Mouse (Mus musculus) bone marrow macrophage, adult 2 months (primary cell): ENCODE measurements around the gene Sh3rf3. TPM values are rescaled to one million over a fixed set of nuclear protein-coding genes. Genes with fewer than 3 reads are reported as not detected.

Experiments
- H3K27ac ChIP-seq: 2 replicates; pipeline ENCODE4 v1.5.1; 2012; ENCODE audit warnings: low read depth, low read length; ENCODE audit not compliant: insufficient read depth
- H3K4me1 ChIP-seq: 2 replicates; pipeline ENCODE4 v1.6.1; 2012; ENCODE audit warnings: low read length; ENCODE audit not compliant: control insufficient read depth, insufficient read depth
- H3K4me3 ChIP-seq: 2 replicates; pipeline ENCODE4 v1.5.1; 2012; ENCODE audit warnings: mild to moderate bottlenecking, low read length, moderate library complexity; ENCODE audit not compliant: insufficient read depth
- CTCF ChIP-seq: IDR thresholded peaks from 2 replicates; pipeline ENCODE4 v1.5.1; 2012; ENCODE audit warnings: low read depth, mild to moderate bottlenecking, low read length, moderate library complexity
- POLR2A ChIP-seq: IDR thresholded peaks from 2 replicates; pipeline ENCODE4 v1.6.1; 2012; ENCODE audit warnings: mild to moderate bottlenecking, low read depth, low read length, borderline replicate concordance
- polyA plus RNA-seq: library from polyadenylated mRNA; stranded (reverse); fragments of >200 nt; gene quantifications from 2 replicates; pipeline ENCODE4 v1.2.4, GENCODE M21; 2012; ENCODE audit not compliant: missing spikeins, insufficient read depth, insufficient read length

Sh3rf3 gene
- polyA plus RNA-seq, 1 experiment, result not detected

GRCm38 (mm10) chr10:59150938-59151657 is 337.9 kb downstream of the Sh3rf3 start:
- H3K27ac ChIP-seq, result no peak overlapping the region
- TF ChIP-seq CTCF (no peak), POLR2A (no peak)
- H3K4me3 ChIP-seq, result no peak overlapping the region
- H3K4me1 ChIP-seq, result no peaks in the 10 kb centered on the region

GRCm38 (mm10) chr10:59152544-59153081 is 339.5 kb downstream of the Sh3rf3 start:
- H3K4me1 ChIP-seq, result no peaks in the 10 kb centered on the region
- TF ChIP-seq CTCF, result no peak
- TF ChIP-seq POLR2A, result no peak
- no peak overlapping the region for H3K4me3 ChIP-seq
- H3K27ac ChIP-seq, result no peak overlapping the region

- Histone ChIP-seq H3K4me1 (no peaks in the 10 kb centered on the region), H3K27ac (no peak overlapping the region), H3K4me3 (no peak overlapping the region)
- TF ChIP-seq POLR2A (no peak), CTCF (no peak)
Observed at GRCm38 (mm10) chr10:59158627-59159026, 345.5 kb downstream of the Sh3rf3 start.

- TF ChIP-seq POLR2A (no peak), CTCF (no peak)
- H3K4me1 ChIP-seq, result no peaks in the 10 kb centered on the region
- no peak overlapping the region for H3K27ac ChIP-seq
- H3K4me3 ChIP-seq, result no peak overlapping the region
Observed at GRCm38 (mm10) chr10:59162185-59162897, 349.2 kb downstream of the Sh3rf3 start.

GRCm38 (mm10) chr10:59166104-59166944 is 353.2 kb downstream of the Sh3rf3 start:
- no peak overlapping the region for H3K4me3 ChIP-seq
- no peak for TF ChIP-seq POLR2A
- TF ChIP-seq CTCF, result no peak
- H3K27ac ChIP-seq, result no peak overlapping the region
- no peaks in the 10 kb centered on the region for H3K4me1 ChIP-seq

GRCm38 (mm10) chr10:59171042-59171441 is 357.9 kb downstream of the Sh3rf3 start:
- Histone ChIP-seq H3K4me1 (no peaks in the 10 kb centered on the region), H3K4me3 (no peak overlapping the region), H3K27ac (no peak overlapping the region)
- TF ChIP-seq POLR2A (no peak), CTCF (no peak)

GRCm38 (mm10) chr10:59172539-59172938 is 359.4 kb downstream of the Sh3rf3 start:
- Histone ChIP-seq H3K4me3 (no peak overlapping the region), H3K4me1 (no peaks in the 10 kb centered on the region), H3K27ac (no peak overlapping the region)
- no peak for TF ChIP-seq CTCF
- no peak for TF ChIP-seq POLR2A

GRCm38 (mm10) chr10:59179620-59180019 is 366.5 kb downstream of the Sh3rf3 start:
- H3K4me1 ChIP-seq, result no peaks in the 10 kb centered on the region
- no peak overlapping the region for H3K4me3 ChIP-seq
- TF ChIP-seq CTCF (no peak), POLR2A (no peak)
- no peak overlapping the region for H3K27ac ChIP-seq

GRCm38 (mm10) chr10:59182306-59182705 is 369.1 kb downstream of the Sh3rf3 start:
- Histone ChIP-seq H3K4me3 (no peak overlapping the region), H3K27ac (no peak overlapping the region), H3K4me1 (no peaks in the 10 kb centered on the region)
- no peak for TF ChIP-seq POLR2A
- TF ChIP-seq CTCF, result no peak

Other genes starting within 250 kb of the Sh3rf3 start
- not detected in 2 replicates for gene Edar, start 137.7 kb upstream of the Sh3rf3 start, polyA plus RNA-seq
- not detected in 2 replicates for gene Gm17542, start 95.1 kb upstream of the Sh3rf3 start, polyA plus RNA-seq